Mouse (Mus musculus) stomach, postnatal 0 days (tissue): ENCODE results near the gene Lmbr1l.

Experiments used
- CTCF ChIP-seq: IDR thresholded peaks from 2 replicates; pipeline ENCODE4 v1.5.1; 2016; ENCODE audit warnings: antibody characterized with exemption, low read depth, mild to moderate bottlenecking, moderate library complexity
- EP300 ChIP-seq: optimal IDR thresholded peaks from 2 replicates; pipeline ENCODE3; 2016; ENCODE audit warnings: antibody characterized with exemption

DNA sequence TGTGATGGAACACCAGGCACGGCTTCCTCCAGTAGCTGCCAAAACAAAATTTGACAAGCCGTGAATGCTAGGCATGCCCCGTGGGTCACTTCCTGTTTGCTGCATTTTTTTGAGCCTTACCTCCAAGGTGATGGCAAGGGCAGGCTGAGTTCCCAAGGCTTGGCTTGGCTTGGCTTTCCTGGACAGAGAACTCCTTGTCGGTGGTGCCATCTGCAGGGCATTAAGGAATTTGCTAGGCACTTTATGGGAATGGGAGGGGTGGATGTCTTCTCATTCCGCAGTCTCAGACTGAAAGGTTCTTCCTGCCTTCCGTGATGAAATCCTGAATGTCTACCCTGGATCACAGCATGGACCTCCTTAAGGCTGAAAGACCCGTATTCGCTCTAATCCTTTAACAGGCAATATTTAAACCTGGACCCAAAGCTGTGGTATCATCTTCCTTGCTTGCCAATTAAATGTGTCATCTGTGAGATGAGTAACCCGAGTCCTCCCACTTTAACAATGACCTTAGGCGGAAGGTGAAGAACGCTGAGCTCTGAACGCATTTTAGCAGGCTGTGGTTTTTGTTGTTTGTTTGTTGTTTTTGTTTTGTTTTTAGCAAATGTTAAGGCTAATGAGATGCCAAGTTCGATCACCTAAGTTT is 10.7 kb upstream of the Lmbr1l start:
- TF ChIP-seq CTCF, result peak; percentile 88
- TF ChIP-seq EP300, result no peak
